Mouse (Mus musculus) forebrain, embryonic 14.5 days (tissue): ENCODE data around the gene Col6a2. TPM values are rescaled to one million over a fixed set of nuclear protein-coding genes. Genes with fewer than 3 reads are reported as not detected.

Experiments used
- ATAC-seq: fragments of 200-750 bp; cut with Nextera tagmentation; 2 replicates; pipeline ENCODE4 v1.8.0; 2017; ENCODE audit warnings: mild to moderate bottlenecking, moderate library complexity
- DNase-seq: peaks from one replicate; pipeline ENCODE4 v3.0.0-alpha.2; 2015; ENCODE audit warnings: low spot score
- H3K27ac ChIP-seq: fragments of 300-500 bp; sonication (generic); 2 replicates; pipeline ENCODE4 v1.5.1; 2014; ENCODE audit warnings: low read depth, mild to moderate bottlenecking, control low read depth, low read length, moderate library complexity
- H3K27me3 ChIP-seq: fragments of 300-500 bp; sonication (generic); replicated peaks from 2 replicates; pipeline ENCODE4 v1.6.1; 2014; ENCODE audit warnings: low read length, control low read depth, mixed read lengths; ENCODE audit not compliant: control insufficient read depth, insufficient read depth
- H3K36me3 ChIP-seq: fragments of 300-500 bp; sonication (generic); 2 replicates; pipeline ENCODE4 v1.6.1; 2014; ENCODE audit warnings: low read length, control low read depth; ENCODE audit not compliant: control insufficient read depth, insufficient read depth
- H3K4me1 ChIP-seq: fragments of 300-500 bp; sonication (generic); 2 replicates; pipeline ENCODE4 v1.6.1; 2014; ENCODE audit warnings: antibody characterized with exemption, low read length, control low read depth; ENCODE audit not compliant: control insufficient read depth, insufficient read depth
- H3K4me2 ChIP-seq: fragments of 300-500 bp; sonication (generic); 2 replicates; pipeline ENCODE4 v1.6.1; 2014; ENCODE audit warnings: mild to moderate bottlenecking, control low read depth, low read length
- H3K4me3 ChIP-seq: fragments of 300-500 bp; sonication (generic); 2 replicates; pipeline ENCODE4 v1.5.1; 2014; ENCODE audit warnings: low read depth, low read length, control low read depth
- H3K9ac ChIP-seq: fragments of 300-500 bp; sonication (generic); 2 replicates; pipeline ENCODE4 v1.6.1; 2014; ENCODE audit warnings: mild to moderate bottlenecking, low read length, control low read depth, moderate library complexity
- H3K9me3 ChIP-seq: fragments of 300-500 bp; sonication (generic); replicated peaks from 2 replicates; pipeline ENCODE4 v1.6.1; 2016; ENCODE audit warnings: low read length, control low read depth, mixed read lengths; ENCODE audit not compliant: control insufficient read depth
- WGBS: fragments of 180-500 bp; shearing (Covaris S2); extraction: QIAGEN DNeasy Blood & Tissue Kit; methylation state at CpG from one replicate; pipeline ENCODE4 v1.1.7; 2014; 5-methylcytosine and 5-hydroxymethylcytosine counted together
- polyA plus RNA-seq: library from polyadenylated mRNA; unstranded; fragments of >200 nt; fragmentation: Nextera tagmentation; extraction: Ambion mirVana; gene quantifications from 2 replicates; pipeline ENCODE4 v1.2.1, GENCODE M21; 2014

Gene Col6a2
- polyA plus RNA-seq, 1 experiment from 2014 or later, result 4.7 TPM

- ATAC-seq (no peak), DNase-seq (no peak)
- Histone ChIP-seq H3K36me3 (no peaks in the 10 kb centered on the region), H3K27ac (no peak overlapping the region), H3K9ac (no peak overlapping the region), H3K4me1 (no peaks in the 10 kb centered on the region), H3K27me3 (no peaks in the 10 kb centered on the region), H3K4me2 (no peak overlapping the region), H3K9me3 (no peaks in the 10 kb centered on the region), H3K4me3 (no peak overlapping the region)
- 84% methylated on average over 11 of the region's 11 CpGs for WGBS
Observed at GRCm38 (mm10) chr10:76653345-76654336, 30.2 kb upstream of the Col6a2 start.

GRCm38 (mm10) chr10:76650662-76651342, 27.4 kb upstream of the Col6a2 start:
- H3K4me1 ChIP-seq, result no peaks in the 10 kb centered on the region
- H3K9me3 ChIP-seq, result no peaks in the 10 kb centered on the region
- H3K4me2 ChIP-seq, result no peak overlapping the region
- H3K9ac ChIP-seq, result no peak overlapping the region
- no peaks in the 10 kb centered on the region for H3K27me3 ChIP-seq
- H3K36me3 ChIP-seq, result no peaks in the 10 kb centered on the region
- ATAC-seq (no peak), DNase-seq (no peak)
- no peak overlapping the region for H3K4me3 ChIP-seq
- no peak overlapping the region for H3K27ac ChIP-seq
- 82% methylated on average over 12 of the region's 12 CpGs for WGBS

DNA sequence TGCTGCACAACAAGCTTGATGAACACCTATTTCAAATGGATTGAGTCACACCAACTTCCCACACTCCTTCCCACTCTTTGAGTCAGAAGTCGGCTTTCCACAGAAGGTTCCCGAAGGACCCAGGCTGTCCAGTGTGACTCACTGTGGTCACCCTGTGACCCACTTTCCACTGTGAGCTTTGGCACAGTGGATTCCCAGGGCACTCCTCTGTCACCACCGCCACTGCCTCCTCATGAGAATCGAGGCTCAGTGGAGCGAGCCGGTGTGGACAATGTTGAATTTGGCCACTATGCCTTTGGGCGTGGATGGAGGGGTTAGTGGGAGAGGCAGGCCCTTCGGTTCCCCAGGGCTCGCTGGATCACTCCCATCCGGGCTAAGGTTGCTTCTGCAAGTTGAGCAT, 25.3 kb upstream of the Col6a2 start:
- Histone ChIP-seq H3K27me3 (no peaks in the 10 kb centered on the region), H3K4me3 (no peak overlapping the region), H3K4me1 (no peaks in the 10 kb centered on the region), H3K9me3 (no peaks in the 10 kb centered on the region), H3K4me2 (no peak overlapping the region), H3K27ac (no peak overlapping the region), H3K36me3 (no peaks in the 10 kb centered on the region), H3K9ac (no peak overlapping the region)
- DNase-seq (no peak), ATAC-seq (no peak)
- 92% methylated on average over 10 of the region's 10 CpGs for WGBS

- Histone ChIP-seq H3K4me1 (no peaks in the 10 kb centered on the region), H3K9me3 (no peaks in the 10 kb centered on the region), H3K9ac (no peak overlapping the region), H3K27ac (no peak overlapping the region), H3K27me3 (no peaks in the 10 kb centered on the region), H3K4me3 (no peak overlapping the region), H3K4me2 (no peak overlapping the region), H3K36me3 (no peaks in the 10 kb centered on the region)
- DNase-seq (no peak), ATAC-seq (no peak)
- WGBS, result 63% methylated on average over 3 of the region's 3 CpGs
Observed at GRCm38 (mm10) chr10:76647390-76647789, 24.0 kb upstream of the Col6a2 start.

DNA sequence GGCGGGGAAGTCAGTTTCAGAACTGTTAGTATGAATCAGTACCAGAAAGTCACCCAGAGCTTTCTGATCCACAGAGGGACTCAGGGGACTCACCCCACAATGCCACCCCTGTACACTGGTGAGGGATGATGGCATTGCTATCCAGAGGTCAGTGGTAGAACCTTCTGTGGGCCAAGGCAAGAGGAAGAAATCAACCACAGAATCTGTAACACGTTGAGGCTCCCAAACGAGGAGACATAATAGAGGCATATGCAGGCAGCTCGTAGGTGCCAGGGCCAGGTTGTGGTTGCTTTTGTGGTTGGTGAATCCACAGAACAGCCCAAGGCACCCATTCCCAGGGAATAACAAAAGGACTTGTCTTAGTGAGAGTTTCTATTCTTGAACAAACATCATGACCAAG, 22.3 kb upstream of the Col6a2 start:
- Histone ChIP-seq H3K9ac (no peak overlapping the region), H3K27me3 (no peaks in the 10 kb centered on the region), H3K9me3 (no peaks in the 10 kb centered on the region), H3K27ac (no peak overlapping the region), H3K36me3 (no peaks in the 10 kb centered on the region), H3K4me2 (no peak overlapping the region), H3K4me3 (no peak overlapping the region), H3K4me1 (no peaks in the 10 kb centered on the region)
- ATAC-seq (no peak), DNase-seq (no peak)
- 80% methylated on average over 4 of the region's 4 CpGs for WGBS

- ATAC-seq (no peak), DNase-seq (no peak)
- H3K4me2 ChIP-seq, result no peak overlapping the region
- H3K9ac ChIP-seq, result no peak overlapping the region
- no peaks in the 10 kb centered on the region for H3K4me1 ChIP-seq
- H3K27me3 ChIP-seq, result no peaks in the 10 kb centered on the region
- no peak overlapping the region for H3K4me3 ChIP-seq
- H3K36me3 ChIP-seq, result no peaks in the 10 kb centered on the region
- H3K27ac ChIP-seq, result no peak overlapping the region
- no peaks in the 10 kb centered on the region for H3K9me3 ChIP-seq
Observed at GRCm38 (mm10) chr10:76645066-76645465, 21.6 kb upstream of the Col6a2 start.

DNA sequence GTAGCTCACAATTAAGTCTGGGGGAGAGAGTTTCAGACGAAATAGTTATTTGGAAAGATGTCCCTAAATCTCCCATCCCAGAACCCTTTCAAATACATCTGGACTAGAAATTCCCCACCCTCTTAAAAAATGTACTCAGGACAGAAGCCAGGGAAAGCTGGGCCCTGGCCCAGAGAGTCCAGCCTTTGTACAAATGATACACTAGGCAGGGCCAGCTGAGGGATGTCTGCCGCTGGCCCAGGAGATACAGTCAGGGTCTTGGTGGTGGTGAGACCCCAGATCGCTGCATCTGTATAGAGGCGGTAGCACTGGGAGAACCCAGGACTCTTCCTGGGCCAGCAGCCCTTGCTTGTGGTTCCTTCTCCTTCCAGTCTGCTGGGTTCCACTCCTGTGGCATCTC, 20.6 kb upstream of the Col6a2 start:
- WGBS, result 88% methylated on average over 4 of the region's 4 CpGs
- Histone ChIP-seq H3K9ac (no peak overlapping the region), H3K4me1 (no peaks in the 10 kb centered on the region), H3K27ac (no peak overlapping the region), H3K4me2 (no peak overlapping the region), H3K4me3 (no peak overlapping the region), H3K27me3 (no peaks in the 10 kb centered on the region), H3K9me3 (no peaks in the 10 kb centered on the region), H3K36me3 (no peaks in the 10 kb centered on the region)
- DNase-seq, result no peak
- no peak for ATAC-seq

- Histone ChIP-seq H3K4me2 (no peak overlapping the region), H3K27ac (no peak overlapping the region), H3K4me1 (no peaks in the 10 kb centered on the region), H3K9me3 (no peaks in the 10 kb centered on the region), H3K36me3 (no peaks in the 10 kb centered on the region), H3K9ac (no peak overlapping the region), H3K4me3 (no peak overlapping the region), H3K27me3 (no peaks in the 10 kb centered on the region)
- DNase-seq (no peak), ATAC-seq (no peak)
- WGBS, result 83% methylated on average over 9 of the region's 9 CpGs
Observed at GRCm38 (mm10) chr10:76643446-76643845, 20.0 kb upstream of the Col6a2 start.
